Mouse (Mus musculus) limb, embryonic 10.5 days (tissue): Measurements from ENCODE around the gene Spata7. TPM values are rescaled to one million over a fixed set of nuclear protein-coding genes. Genes with fewer than 3 reads are reported as not detected.
"Not testable (repeated sequence)": the region's sequence is repeated elsewhere in the genome, so short reads cannot be mapped to it uniquely, and the experiment has no call there.

ENCODE experiments used
- DNase-seq: peaks from one replicate; pipeline ENCODE4 v3.0.0-alpha.2; 2017; ENCODE audit warnings: low spot score
- H3K27ac ChIP-seq: fragments of 300-500 bp; sonication (generic); 2 replicates; pipeline ENCODE4 v1.5.1; 2016; ENCODE audit warnings: mild to moderate bottlenecking
- H3K27me3 ChIP-seq: fragments of 300-500 bp; sonication (generic); 2 replicates; pipeline ENCODE4 v1.6.1; 2016; ENCODE audit warnings: low read depth, mild to moderate bottlenecking; ENCODE audit not compliant: poor library complexity, severe bottlenecking
- H3K36me3 ChIP-seq: fragments of 300-500 bp; sonication (generic); 2 replicates; pipeline ENCODE4 v1.6.1; 2016; ENCODE audit warnings: mild to moderate bottlenecking, moderate library complexity
- H3K4me1 ChIP-seq: fragments of 300-500 bp; sonication (generic); 2 replicates; pipeline ENCODE4 v1.6.1; 2016
- H3K4me3 ChIP-seq: fragments of 300-500 bp; sonication (generic); 2 replicates; pipeline ENCODE4 v1.5.1; 2016; ENCODE audit warnings: mild to moderate bottlenecking, moderate library complexity
- H3K9me3 ChIP-seq: fragments of 300-500 bp; sonication (generic); replicated peaks from 2 replicates; pipeline ENCODE4 v1.6.1; 2016; ENCODE audit warnings: mild to moderate bottlenecking
- WGBS: fragments of 180-500 bp; shearing (Covaris S2); methylation state at CpG from one replicate; pipeline ENCODE4 v1.1.7; 2016; 5-methylcytosine and 5-hydroxymethylcytosine counted together
- polyA plus RNA-seq: library from polyadenylated mRNA; unstranded; fragments of >200 nt; fragmentation: Nextera tagmentation; extraction: Ambion mirVana; gene quantifications from 2 replicates; pipeline ENCODE4 v1.2.1, GENCODE M21; 2016

The Spata7 gene
- polyA plus RNA-seq, 1 experiment from 2014 or later, result 21.4 TPM

DNA sequence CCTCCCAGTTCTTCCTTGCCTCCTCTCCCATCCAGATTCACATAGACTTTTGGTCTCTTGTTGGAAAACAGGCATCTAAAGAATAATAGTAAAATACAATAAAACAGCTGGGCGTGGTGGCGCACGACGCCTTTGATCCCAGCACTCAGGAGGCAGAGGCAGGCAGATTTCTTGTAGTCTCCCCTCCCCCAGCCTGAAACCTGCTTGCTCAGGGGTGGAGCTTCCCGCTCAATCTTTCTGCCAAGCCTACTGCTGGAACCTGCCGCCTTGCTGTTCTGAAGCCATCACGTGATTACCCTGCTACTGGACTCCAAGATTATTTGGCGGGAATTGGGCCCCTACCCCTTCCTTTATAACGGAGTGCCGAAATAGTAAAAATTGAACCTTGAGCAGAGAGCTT, 4.7 kb upstream of the Spata7 start:
- not testable (repeated sequence) for H3K9me3 ChIP-seq, DNase-seq, H3K27ac ChIP-seq, H3K4me1 ChIP-seq, H3K4me3 ChIP-seq, H3K36me3 ChIP-seq, H3K27me3 ChIP-seq
- WGBS, result 89% methylated on average over 10 of the region's 10 CpGs

GRCm38 (mm10) chr12:98628260-98628970, 458 bp downstream of the Spata7 start:
- Histone ChIP-seq H3K27me3 (no peaks in the 10 kb centered on the region), H3K4me3 (peak overlapping the region; percentile 86), H3K4me1 (peaks cover 11% of the 10 kb centered on the region), H3K9me3 (no peaks in the 10 kb centered on the region), H3K27ac (peak overlapping the region; percentile 88), H3K36me3 (peaks cover 6% of the 10 kb centered on the region; the same call in 1 of the 2 replicates)
- no peak for DNase-seq
- WGBS, result 2% methylated on average over 16 of the region's 16 CpGs

- peaks cover 17% of the 10 kb centered on the region for H3K36me3 ChIP-seq
- no peaks in the 10 kb centered on the region for H3K27me3 ChIP-seq
- no peaks in the 10 kb centered on the region for H3K9me3 ChIP-seq
- DNase-seq, result no peak
- H3K27ac ChIP-seq, result no peak overlapping the region
- H3K4me1 ChIP-seq, result no peaks in the 10 kb centered on the region
- no peak overlapping the region for H3K4me3 ChIP-seq
These were observed 16.9 kb downstream of the Spata7 start for GRCm38 (mm10) chr12:98644852-98645251.

DNA sequence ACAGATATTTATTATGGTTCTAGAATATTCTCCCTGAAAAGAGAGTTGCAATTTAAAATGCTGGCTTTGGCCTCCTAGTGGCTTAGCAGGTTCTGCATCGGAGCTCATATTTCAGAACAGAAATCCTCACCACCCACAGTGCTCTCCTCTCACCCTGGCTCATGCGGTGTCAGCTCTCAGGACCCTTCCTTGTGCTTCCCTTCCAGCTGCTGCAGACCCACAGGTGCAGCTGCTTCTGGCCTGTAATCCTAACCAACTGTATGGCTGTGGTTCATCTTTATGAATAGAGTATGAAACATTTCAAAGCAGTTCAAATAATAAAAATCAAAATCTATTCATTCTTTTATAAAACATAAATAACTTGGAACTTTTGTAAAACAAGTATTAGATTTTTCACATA, 28.9 kb downstream of the Spata7 start:
- 68% methylated on average over 2 of the region's 2 CpGs for WGBS
- peaks cover 30% of the 10 kb centered on the region for H3K36me3 ChIP-seq

DNA sequence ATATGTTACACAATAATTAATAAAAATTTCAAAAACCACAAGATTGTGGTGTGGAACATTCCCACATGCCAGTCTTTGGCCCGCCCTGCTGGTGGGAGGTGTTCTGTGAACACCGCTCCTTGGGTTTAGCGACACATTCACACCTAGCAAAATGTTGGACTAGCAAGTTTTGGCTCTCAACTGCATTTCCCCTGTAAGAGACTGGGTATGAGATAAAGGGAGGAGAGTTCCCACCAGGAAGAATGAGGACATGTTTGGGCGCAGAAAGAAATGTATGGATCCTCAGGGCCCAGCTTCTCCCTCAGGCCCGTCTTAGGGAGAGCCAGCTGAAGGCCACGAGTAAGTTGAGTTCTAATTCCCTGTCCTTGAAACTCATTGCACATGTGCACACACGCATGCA, 34.7 kb downstream of the Spata7 start:
- H3K9me3 ChIP-seq, result no peaks in the 10 kb centered on the region
- H3K27ac ChIP-seq, result no peak overlapping the region
- H3K27me3 ChIP-seq, result no peaks in the 10 kb centered on the region
- H3K36me3 ChIP-seq, result peaks cover 30% of the 10 kb centered on the region
- H3K4me1 ChIP-seq, result no peaks in the 10 kb centered on the region
- WGBS, result 94% methylated on average over 7 of the region's 7 CpGs
- no peak overlapping the region for H3K4me3 ChIP-seq
- DNase-seq, result no peak

More for the DNA sequence above, 28.9 kb downstream of the Spata7 start:
- no peak overlapping the region for H3K27ac ChIP-seq
- H3K9me3 ChIP-seq, result no peaks in the 10 kb centered on the region
- H3K4me3 ChIP-seq, result no peak overlapping the region
- no peak for DNase-seq
- no peaks in the 10 kb centered on the region for H3K4me1 ChIP-seq
- H3K27me3 ChIP-seq, result no peaks in the 10 kb centered on the region

GRCm38 (mm10) chr12:98668132-98668814, 40.3 kb downstream of the Spata7 start:
- Histone ChIP-seq H3K4me3 (no peak overlapping the region), H3K36me3 (peaks cover 12% of the 10 kb centered on the region), H3K27me3 (no peaks in the 10 kb centered on the region), H3K9me3 (no peaks in the 10 kb centered on the region), H3K27ac (no peak overlapping the region), H3K4me1 (no peaks in the 10 kb centered on the region)
- no peak for DNase-seq
- 82% methylated on average over 10 of the region's 10 CpGs for WGBS

- Histone ChIP-seq H3K36me3 (peaks cover 12% of the 10 kb centered on the region), H3K4me1 (no peaks in the 10 kb centered on the region), H3K9me3 (no peaks in the 10 kb centered on the region), H3K27me3 (no peaks in the 10 kb centered on the region), H3K4me3 (no peak overlapping the region), H3K27ac (no peak overlapping the region)
- 92% methylated on average over 10 of the region's 10 CpGs for WGBS
- no peak for DNase-seq
These were observed 41.1 kb downstream of the Spata7 start for GRCm38 (mm10) chr12:98669086-98669485.

GRCm38 (mm10) chr12:98669864-98670263, 41.9 kb downstream of the Spata7 start:
- no peak for DNase-seq
- H3K9me3 ChIP-seq, result no peaks in the 10 kb centered on the region
- 90% methylated on average over 5 of the region's 5 CpGs for WGBS
- no peaks in the 10 kb centered on the region for H3K27me3 ChIP-seq
- no peaks in the 10 kb centered on the region for H3K4me1 ChIP-seq
- H3K4me3 ChIP-seq, result no peak overlapping the region
- no peak overlapping the region for H3K27ac ChIP-seq
- peaks cover 12% of the 10 kb centered on the region for H3K36me3 ChIP-seq

GRCm38 (mm10) chr12:98670429-98670828, 42.5 kb downstream of the Spata7 start:
- Histone ChIP-seq H3K4me3 (no peak overlapping the region), H3K9me3 (no peaks in the 10 kb centered on the region), H3K36me3 (peaks cover 12% of the 10 kb centered on the region), H3K27me3 (no peaks in the 10 kb centered on the region), H3K27ac (no peak overlapping the region), H3K4me1 (no peaks in the 10 kb centered on the region)
- WGBS, result 89% methylated on average over 4 of the region's 4 CpGs
- DNase-seq, result peak; percentile 21

- Histone ChIP-seq H3K36me3 (peaks cover 26% of the 10 kb centered on the region), H3K27me3 (no peaks in the 10 kb centered on the region), H3K4me3 (no peak overlapping the region), H3K9me3 (no peaks in the 10 kb centered on the region), H3K4me1 (no peaks in the 10 kb centered on the region), H3K27ac (no peak overlapping the region)
- WGBS, result 65% methylated on average over 6 of the region's 6 CpGs
- DNase-seq, result peak; percentile 26
These were observed 45.9 kb downstream of the Spata7 start for GRCm38 (mm10) chr12:98673879-98674278.

- Histone ChIP-seq H3K9me3 (no peaks in the 10 kb centered on the region), H3K4me1 (no peaks in the 10 kb centered on the region), H3K4me3 (peak overlapping the region; percentile 39), H3K27me3 (no peaks in the 10 kb centered on the region), H3K36me3 (peaks cover 27% of the 10 kb centered on the region), H3K27ac (no peak overlapping the region)
- WGBS, result 9% methylated on average over 9 of the region's 9 CpGs
- DNase-seq, result peak; percentile 77
These were observed 46.7 kb downstream of the Spata7 start for GRCm38 (mm10) chr12:98674627-98675143.

GRCm38 (mm10) chr12:98676861-98677260, 48.9 kb downstream of the Spata7 start:
- Histone ChIP-seq H3K9me3 (no peaks in the 10 kb centered on the region), H3K27ac (no peak overlapping the region), H3K4me1 (no peaks in the 10 kb centered on the region), H3K36me3 (peaks cover 35% of the 10 kb centered on the region), H3K4me3 (no peak overlapping the region), H3K27me3 (no peaks in the 10 kb centered on the region)
- peak; percentile 20 for DNase-seq
- WGBS, result 93% methylated on average over 6 of the region's 6 CpGs

DNA sequence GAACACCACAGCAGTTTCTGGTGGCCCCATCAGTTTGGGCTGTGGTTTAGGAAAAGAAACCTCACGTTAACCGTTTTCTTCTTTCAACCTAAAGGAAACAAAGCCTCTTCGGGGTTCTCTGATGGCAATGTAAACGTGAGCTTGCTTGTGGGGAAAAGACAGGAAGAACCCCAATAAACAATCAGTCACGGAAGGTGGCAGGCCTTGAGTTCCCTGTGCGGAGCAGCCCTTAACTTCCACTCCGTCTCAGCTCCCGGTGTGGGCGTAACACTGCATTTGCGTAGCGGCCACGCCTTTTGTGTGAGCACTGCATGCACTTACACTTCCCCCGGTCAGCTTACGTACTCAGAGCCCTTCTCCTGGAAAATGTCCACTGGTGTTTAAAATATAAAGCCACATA, 49.4 kb downstream of the Spata7 start:
- H3K9me3 ChIP-seq, result no peaks in the 10 kb centered on the region
- H3K4me3 ChIP-seq, result no peak overlapping the region
- peak; percentile 28 for DNase-seq
- H3K27ac ChIP-seq, result no peak overlapping the region
- WGBS, result 54% methylated on average over 14 of the region's 14 CpGs
- H3K27me3 ChIP-seq, result no peaks in the 10 kb centered on the region
- peaks cover 40% of the 10 kb centered on the region for H3K36me3 ChIP-seq
- H3K4me1 ChIP-seq, result no peaks in the 10 kb centered on the region
